Mouse (Mus musculus) cortical plate, adult 2 months (tissue): ENCODE data around the gene Zmiz1.

Source experiments
- CTCF ChIP-seq: fragments of 200-500 bp; IDR thresholded peaks from 2 replicates; pipeline ENCODE4 v1.5.1; 2011; ENCODE audit warnings: mild to moderate bottlenecking, control low read depth, low read length; ENCODE audit not compliant: insufficient read depth; ENCODE audit errors: extremely low read depth
- POLR2A ChIP-seq: fragments of 200-500 bp; IDR thresholded peaks from 2 replicates; pipeline ENCODE4 v1.6.1; 2011; ENCODE audit warnings: mild to moderate bottlenecking, low read length, control low read depth; ENCODE audit not compliant: insufficient read depth; ENCODE audit errors: extremely low read depth

GRCm38 (mm10) chr14:25696356-25696755 is 237.4 kb downstream of the Zmiz1 start:
- TF ChIP-seq CTCF (no peak), POLR2A (no peak)
